9 mouse cellular contexts compared by ENCODE assay signal in the genomic region with DNA sequence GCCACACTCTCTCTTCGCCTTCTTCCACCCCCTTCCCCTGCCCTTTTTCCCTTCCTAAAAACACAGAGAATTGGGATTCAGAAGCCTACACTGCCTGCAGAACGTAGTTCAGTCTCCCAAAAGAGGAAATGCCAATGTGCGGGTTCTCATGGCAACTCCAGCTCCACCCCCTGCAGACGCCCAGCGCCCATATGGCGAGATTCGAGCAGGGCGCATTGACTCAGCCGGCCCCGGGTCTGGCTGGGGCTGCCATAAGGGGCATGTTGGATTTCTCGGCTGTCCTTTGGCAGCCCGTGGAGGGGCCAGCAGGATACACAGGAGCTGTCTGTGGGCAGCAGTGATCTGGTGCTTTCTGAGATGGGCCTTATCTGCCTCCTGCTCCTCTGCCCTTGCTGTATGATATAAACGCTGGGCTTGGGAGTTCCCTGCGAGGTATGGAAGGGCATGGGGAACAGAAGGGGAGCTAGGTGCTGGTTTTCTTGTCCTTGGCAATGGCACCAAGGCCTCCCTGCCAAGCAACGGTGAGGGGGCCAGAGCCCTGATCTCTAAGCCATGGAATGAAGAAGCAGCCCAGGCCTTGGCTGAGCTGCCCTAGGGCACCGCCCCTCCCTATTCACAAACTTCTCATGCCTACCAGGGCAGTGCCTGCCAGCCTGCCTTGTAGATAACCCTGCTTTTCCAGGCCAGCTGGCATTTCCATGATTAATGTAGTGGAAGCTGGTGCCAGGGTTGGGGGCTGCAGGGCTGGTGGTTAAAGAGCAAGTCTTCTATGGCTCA.
DNase-seq lines count a peak whose midpoint lies in the region; ATAC-seq and TF ChIP-seq lines count a peak whose summit lies in the region.
"Had no signal": no experiment of that assay in that cellular context is flagged by ENCODE, and none has a peak within 500 bp of the region (broad histone marks: within the 10 kb centered on the region; RNA-seq: fewer than 3 reads in every experiment).

No protein-coding gene starts in this region.

- H3K27ac ChIP-seq in bone marrow macrophage, adult 2 months (ENCODE audit: insufficient read depth, low read depth, low read length), result no peak overlapping the region
- peak overlapping the region; percentile 66 for H3K27ac ChIP-seq in hindbrain, embryonic 10.5 days
- H3K27ac ChIP-seq in liver, embryonic 12.5 days, result no peak overlapping the region
- H3K27ac ChIP-seq: embryonic facial prominence, embryonic 12.5 days had no signal

- intact Hi-C loops in left cerebral cortex, postnatal 36 days (cut with DNase I), result no loop called here

- H3K27me3 ChIP-seq in hindbrain, embryonic 10.5 days (ENCODE audit: insufficient read depth, poor library complexity, severe bottlenecking), result peaks cover 3% of the 10 kb centered on the region; the same call in 1 of the 2 replicates
- H3K27me3 ChIP-seq in liver, embryonic 12.5 days (replicated peaks), result 0 out of 2 replicates have a peak, but pooled peaks cover 16% of the 10 kb centered on the region

- no peak overlapping the region for H3K9ac ChIP-seq in liver, embryonic 12.5 days
- H3K9ac ChIP-seq: embryonic facial prominence, embryonic 12.5 days had no signal

- 56% methylated on average over 16 of the region's 16 CpGs for WGBS in hindbrain, embryonic 10.5 days
- 43% methylated on average over 16 of the region's 16 CpGs for WGBS in liver, embryonic 12.5 days (ENCODE audit: insufficient replicate concordance)

- 0 out of 2 replicates have a peak, but pooled peaks cover 3% of the 10 kb centered on the region for H3K4me1 ChIP-seq in bone marrow macrophage, adult 2 months (ENCODE audit: control insufficient read depth, insufficient read depth, low read length)
- H3K4me1 ChIP-seq in hindbrain, embryonic 10.5 days (replicated peaks), result peaks cover 48% of the 10 kb centered on the region
- H3K4me1 ChIP-seq in liver, embryonic 12.5 days, result no peaks in the 10 kb centered on the region

- H3K4me2 ChIP-seq in liver, embryonic 12.5 days, result no peak overlapping the region
- H3K4me2 ChIP-seq: embryonic facial prominence, embryonic 12.5 days had no signal

- H3K36me3 ChIP-seq in hindbrain, embryonic 10.5 days, result no peaks in the 10 kb centered on the region
- no peaks in the 10 kb centered on the region for H3K36me3 ChIP-seq in liver, embryonic 12.5 days
- H3K36me3 ChIP-seq: embryonic facial prominence, embryonic 12.5 days had no signal

- no peak for ATAC-seq in liver, embryonic 12.5 days
- no peak for ATAC-seq in megakaryocyte-erythroid progenitor cell, adult 5-6 weeks (replicated peaks; ENCODE audit: low FRiP score, low TSS enrichment, poor library complexity, severe bottlenecking)

- TF ChIP-seq CTCF in bone marrow macrophage, adult 2 months (IDR thresholded peaks at IDR 0.05; ENCODE audit: low read depth, low read length), result no peak

- DNase-seq in cerebellum, adult 8-10 months, result peak; percentile 26
- no peak for DNase-seq in hindbrain, embryonic 10.5 days (ENCODE audit: low spot score)
- peak; percentile 84 to 88 for DNase-seq in left cerebral cortex, postnatal 36 days (ENCODE audit: low spot score in 2 of 2)
- DNase-seq in adrenal gland, adult 8-10 months, result no peak
- DNase-seq in kidney, adult 8-10 months, result no peak

- H3K4me3 ChIP-seq in bone marrow macrophage, adult 2 months (ENCODE audit: insufficient read depth, low read length), result 0 out of 2 replicates have a peak overlapping the region, but pooled peaks have one; percentile 11
- H3K4me3 ChIP-seq in hindbrain, embryonic 10.5 days, result no peak overlapping the region
- H3K4me3 ChIP-seq in liver, embryonic 12.5 days, result no peak overlapping the region
- H3K4me3 ChIP-seq: embryonic facial prominence, embryonic 12.5 days had no signal

- H3K9me3 ChIP-seq in hindbrain, embryonic 10.5 days, result no peaks in the 10 kb centered on the region
- no peaks in the 10 kb centered on the region for H3K9me3 ChIP-seq in liver, embryonic 12.5 days (replicated peaks)
- H3K9me3 ChIP-seq: embryonic facial prominence, embryonic 12.5 days had no signal

- no peak for TF ChIP-seq POLR2A in bone marrow macrophage, adult 2 months (IDR thresholded peaks at IDR 0.05; ENCODE audit: borderline replicate concordance, low read depth, low read length)

Comparison
In these comparisons a context has a peak if more than half of its experiments do, and no peak if none do; other contexts are left out.
1. DNase-seq: peak in cerebellum, adult 8-10 months (single experiment) and left cerebral cortex, postnatal 36 days (2 of 2); none in hindbrain, embryonic 10.5 days (single experiment), adrenal gland, adult 8-10 months (single experiment) and kidney, adult 8-10 months (0 of 2).